In genomic region chr11:24130186-24130760, GRCm38 (mm10) we compare ENCODE assay signal across 1 mouse cellular context.
TF ChIP-seq lines count a peak whose summit lies in the region.

No protein-coding gene starts in this region.

TF ChIP-seq in MEL, 35 proteins besides CTCF, POLR2A, EP300 and RAD21 (continued from another document):
- TF ChIP-seq ELF1 (IDR thresholded peaks at IDR 0.05; ENCODE audit: low read depth, low read length) (no peak), TBP (IDR thresholded peaks at IDR 0.05; ENCODE audit: low read depth, low read length) (0 out of 2 replicates have a peak, but pooled peaks have one; percentile 25), CHD1 (IDR thresholded peaks at IDR 0.05; ENCODE audit: low read depth, low read length) (no peak), CHD2 (IDR thresholded peaks at IDR 0.05; ENCODE audit: low read length) (no peak), MAX (IDR thresholded peaks at IDR 0.05; ENCODE audit: low read length) (no peak), POLR2AphosphoS2 (IDR thresholded peaks at IDR 0.05; ENCODE audit: low read length) (peak; percentile 38; the same call in 1 of the 2 replicates), E2F4 (IDR thresholded peaks at IDR 0.05; ENCODE audit: borderline replicate concordance, low read depth, low read length) (no peak; the same call in 1 of the 2 replicates), BHLHE40 (IDR thresholded peaks at IDR 0.05; ENCODE audit: borderline replicate concordance, low read depth, low read length) (peak; percentile 64; the same call in 1 of the 2 replicates), ZKSCAN1 (IDR thresholded peaks at IDR 0.05; ENCODE audit: low read depth, low read length) (no peak), GATA1 (IDR thresholded peaks at IDR 0.05; ENCODE audit: low read depth, low read length) (peak; percentile 37; the same call in 1 of the 2 replicates), SIN3A (IDR thresholded peaks at IDR 0.05; ENCODE audit: low read length) (peak; percentile 43; the same call in 1 of the 2 replicates), NELFE (IDR thresholded peaks at IDR 0.05; ENCODE audit: low read depth, low read length) (no peak), TCF12 (IDR thresholded peaks at IDR 0.05; ENCODE audit: low read depth, low read length) (no peak), POLR2AphosphoS5 (IDR thresholded peaks at IDR 0.05; ENCODE audit: borderline replicate concordance, low read depth, low read length) (no peak), UBTF (IDR thresholded peaks at IDR 0.05; ENCODE audit: borderline replicate concordance, insufficient read depth, low read depth, low read length) (no peak), SMC3 (IDR thresholded peaks at IDR 0.05; ENCODE audit: low read depth, low read length) (no peak), USF1 (IDR thresholded peaks at IDR 0.05; ENCODE audit: low read depth, low read length) (peak; percentile 67; the same call in 1 of the 2 replicates), MYC (IDR thresholded peaks at IDR 0.05; ENCODE audit: low read depth, low read length) (peak; percentile 39; the same call in 1 of the 2 replicates), MAFK (IDR thresholded peaks at IDR 0.05; ENCODE audit: borderline replicate concordance, low read depth, low read length) (no peak), HCFC1 (IDR thresholded peaks at IDR 0.05; ENCODE audit: low read depth, low read length) (no peak), TAL1 (IDR thresholded peaks at IDR 0.05; ENCODE audit: low read length) (no peak), JUND (IDR thresholded peaks at IDR 0.05; ENCODE audit: low read depth, low read length) (no peak)
